Mouse (Mus musculus) naive thymus-derived CD4-positive, alpha-beta T cell, adult 5 months (primary cell): ENCODE measurements around the gene Vmn1r180. TPM values are rescaled to one million over a fixed set of nuclear protein-coding genes. Genes with fewer than 3 reads are reported as not detected.

Experiments used
- polyA plus RNA-seq: library from polyadenylated mRNA; unstranded; fragments of 100-300 nt; shearing (Covaris generic); gene quantifications from one replicate; pipeline ENCODE4 v1.2.1, GENCODE M21; 2017

Vmn1r180 gene
- polyA plus RNA-seq = not detected

DNA sequence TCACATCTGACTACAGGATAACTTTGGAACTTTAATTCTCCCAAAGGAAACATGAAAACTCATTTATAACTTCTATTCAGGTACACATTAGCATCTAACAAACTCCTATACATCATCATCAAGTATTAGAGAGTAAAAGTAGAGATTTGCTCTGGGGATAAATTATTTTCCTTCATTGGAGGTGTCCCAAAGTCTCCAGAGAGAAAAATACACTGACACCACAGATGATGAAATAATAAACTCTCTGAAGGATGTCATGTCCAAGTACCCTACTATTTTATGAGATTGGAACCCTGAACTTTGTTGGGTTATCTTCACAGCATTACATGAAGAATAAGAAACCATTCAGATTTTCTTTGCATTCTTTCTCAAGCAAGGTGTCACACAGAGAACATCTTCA lies at the start of gene Vmn1r180:
Gene Vmn1r180 (plus strand): TSS at position 301 of the 400 bp plus-strand sequence.

GRCm38 (mm10) chr7:23926678-23927077 lies 23.8 kb upstream of the Vmn1r180 start, which contains the start of gene Vmn1r179:
TSS of gene Vmn1r179 (plus strand) at chr7:23926978.

DNA sequence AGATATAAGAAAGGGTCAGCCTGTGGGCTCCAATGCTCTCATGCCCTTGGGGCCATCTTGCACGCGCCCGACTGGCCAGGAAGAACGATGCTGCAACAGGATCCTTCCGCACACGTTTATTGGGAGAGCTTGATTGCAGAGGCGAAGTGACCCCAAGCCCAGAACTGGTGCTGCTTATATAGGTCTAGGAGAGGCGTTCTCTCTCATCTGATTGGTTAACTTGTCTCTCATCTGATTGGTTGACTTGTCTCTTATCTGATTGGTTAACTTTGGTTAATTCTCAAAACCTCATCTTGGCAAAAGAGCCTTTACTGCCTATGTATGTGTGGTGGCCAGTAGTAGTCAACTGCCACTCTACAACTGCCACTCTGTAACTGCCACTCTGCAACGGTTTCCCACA lies 23.9 kb downstream of the Vmn1r180 start, which contains the start of gene Vmn1r181:
Gene Vmn1r181 (plus strand): TSS at position 301 of the 400 bp plus-strand sequence.

GRCm38 (mm10) chr7:24001391-24001790 lies 51.0 kb downstream of the Vmn1r180 start, which contains the start of gene V1rd19:
TSS of gene V1rd19 (plus strand) at chr7:24001691.

Other genes starting within 250 kb of the Vmn1r180 start
- not detected for gene Vmn1r173, start 249.9 kb upstream of the Vmn1r180 start, polyA plus RNA-seq
- 0.05 TPM for gene Vmn1r174, start 198.4 kb upstream of the Vmn1r180 start, polyA plus RNA-seq
- not detected for gene Vmn1r175, start 140.0 kb upstream of the Vmn1r180 start, polyA plus RNA-seq
- gene Vmn1r176, start 113.3 kb upstream of the Vmn1r180 start, polyA plus RNA-seq = not detected
- gene Vmn1r177, start 84.2 kb upstream of the Vmn1r180 start, polyA plus RNA-seq = not detected
- 0.17 TPM for gene Vmn1r178, start 58.6 kb upstream of the Vmn1r180 start, polyA plus RNA-seq
- 0.11 TPM for gene Vmn1r179, start 23.7 kb upstream of the Vmn1r180 start, polyA plus RNA-seq
- gene Vmn1r181, start 24.0 kb downstream of the Vmn1r180 start, polyA plus RNA-seq = not detected
- 0.20 TPM for gene V1rd19, start 51.1 kb downstream of the Vmn1r180 start, polyA plus RNA-seq
- gene Vmn1r183, start 102.6 kb downstream of the Vmn1r180 start, polyA plus RNA-seq = 0.07 TPM
- gene Zfp180, start 131.3 kb downstream of the Vmn1r180 start, polyA plus RNA-seq = 42.6 TPM
- 1.3 TPM for gene Zfp112, start 161.7 kb downstream of the Vmn1r180 start, polyA plus RNA-seq
- 7.0 TPM for gene Zfp235, start 183.5 kb downstream of the Vmn1r180 start, polyA plus RNA-seq
- gene Zfp114, start 224.4 kb downstream of the Vmn1r180 start, polyA plus RNA-seq = 0.21 TPM